Mouse (Mus musculus): ENCODE data around the gene Krtap1-4.

DNA sequence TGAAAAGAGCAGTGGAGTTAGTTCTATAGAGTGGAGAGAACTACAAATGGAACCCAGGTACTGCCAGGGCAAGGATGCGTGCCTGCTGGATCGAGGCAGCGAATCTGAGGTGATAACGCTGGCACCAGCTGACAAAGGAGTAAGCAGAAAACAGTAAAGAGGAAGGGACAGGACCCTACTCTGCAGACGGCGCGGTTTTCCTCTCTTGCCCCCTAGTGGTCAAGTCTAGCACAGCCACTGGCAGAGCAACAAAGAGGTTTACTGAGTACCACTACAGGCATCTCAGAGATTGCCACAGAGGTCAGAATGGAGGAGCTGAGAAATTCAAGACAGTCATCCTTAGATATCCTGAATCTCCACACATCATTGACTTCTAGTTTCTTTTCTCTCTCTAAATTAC is 9.3 kb downstream of the Krtap1-4 start:
- TF ChIP-seq POLR2A (IDR thresholded peaks at IDR 0.05; ENCODE audit: insufficient read depth, low read depth, low read length): no peak
- no peak for TF ChIP-seq EP300 (IDR thresholded peaks at IDR 0.05; ENCODE audit: insufficient read depth, low read depth, low read length)
- peak; percentile 92 for TF ChIP-seq CTCF (IDR thresholded peaks at IDR 0.05)
